Mouse (Mus musculus): ENCODE measurements around the gene Ctsf. TPM values are rescaled to one million over a fixed set of nuclear protein-coding genes. Genes with fewer than 3 reads are reported as not detected.

Ctsf gene
- polyA plus RNA-seq, 1 experiment from 2014 or later, result 24.9 TPM

- whole genome bisulfite sequencing, result 83% methylated on average over 10 of the region's 10 CpGs
- no peak overlapping the region for H3K4me2 ChIP-seq
- H3K4me1 ChIP-seq, result no peaks in the 10 kb centered on the region
- H3K36me3 ChIP-seq, result no peaks in the 10 kb centered on the region
- no peaks in the 10 kb centered on the region for H3K9me3 ChIP-seq
- no peak overlapping the region for H3K4me3 ChIP-seq (replicated peaks)
- no peak for ATAC-seq (ENCODE audit: insufficient read depth, low FRiP score, low read depth)
- no peaks in the 10 kb centered on the region for H3K27me3 ChIP-seq (replicated peaks)
- H3K27ac ChIP-seq, result no peak overlapping the region
- H3K9ac ChIP-seq, result no peak overlapping the region
Observed at GRCm38 (mm10) chr19:4889791-4890190, 34.9 kb downstream of the Ctsf start.

GRCm38 (mm10) chr19:4891798-4892197 lies 36.9 kb downstream of the Ctsf start:
- 69% methylated on average over 3 of the region's 3 CpGs for WGBS
- Histone ChIP-seq H3K4me2 (no peak overlapping the region), H3K27me3 (replicated peaks) (no peaks in the 10 kb centered on the region), H3K27ac (no peak overlapping the region), H3K36me3 (no peaks in the 10 kb centered on the region), H3K4me1 (no peaks in the 10 kb centered on the region), H3K9me3 (no peaks in the 10 kb centered on the region), H3K4me3 (replicated peaks) (no peak overlapping the region), H3K9ac (no peak overlapping the region)
- peak; percentile 66 for ATAC-seq (ENCODE audit: insufficient read depth, low FRiP score, low read depth)

GRCm38 (mm10) chr19:4896780-4897520 lies 42.0 kb downstream of the Ctsf start:
- 58% methylated on average over 21 of the region's 21 CpGs for WGBS
- Histone ChIP-seq H3K9me3 (no peaks in the 10 kb centered on the region), H3K4me2 (no peak overlapping the region), H3K36me3 (no peaks in the 10 kb centered on the region), H3K9ac (no peak overlapping the region), H3K4me3 (replicated peaks) (no peak overlapping the region), H3K27ac (no peak overlapping the region), H3K27me3 (replicated peaks) (no peaks in the 10 kb centered on the region), H3K4me1 (no peaks in the 10 kb centered on the region)
- no peak for ATAC-seq (ENCODE audit: insufficient read depth, low FRiP score, low read depth)

GRCm38 (mm10) chr19:4898972-4899371 lies 44.0 kb downstream of the Ctsf start:
- WGBS, result 62% methylated on average over 9 of the region's 9 CpGs
- no peak overlapping the region for H3K4me3 ChIP-seq (replicated peaks)
- H3K9me3 ChIP-seq, result no peaks in the 10 kb centered on the region
- no peak for ATAC-seq (ENCODE audit: insufficient read depth, low FRiP score, low read depth)
- H3K36me3 ChIP-seq, result no peaks in the 10 kb centered on the region
- H3K4me2 ChIP-seq, result no peak overlapping the region
- no peaks in the 10 kb centered on the region for H3K4me1 ChIP-seq
- H3K9ac ChIP-seq, result no peak overlapping the region
- no peak overlapping the region for H3K27ac ChIP-seq
- no peaks in the 10 kb centered on the region for H3K27me3 ChIP-seq (replicated peaks)

GRCm38 (mm10) chr19:4899888-4900287 lies 45.0 kb downstream of the Ctsf start:
- WGBS, result 72% methylated on average over 3 of the region's 3 CpGs
- Histone ChIP-seq H3K4me3 (replicated peaks) (no peak overlapping the region), H3K9ac (no peak overlapping the region), H3K9me3 (no peaks in the 10 kb centered on the region), H3K4me2 (no peak overlapping the region), H3K27ac (no peak overlapping the region), H3K36me3 (no peaks in the 10 kb centered on the region), H3K27me3 (replicated peaks) (no peaks in the 10 kb centered on the region), H3K4me1 (no peaks in the 10 kb centered on the region)
- ATAC-seq (ENCODE audit: insufficient read depth, low FRiP score, low read depth), result no peak

GRCm38 (mm10) chr19:4905979-4906794 lies 51.3 kb downstream of the Ctsf start, which contains the start of gene Bbs1:
Gene Bbs1, minus strand, starts transcription at chr19:4906628.
- peaks cover 31% of the 10 kb centered on the region for H3K36me3 ChIP-seq
- WGBS, result 9% methylated on average over 31 of the region's 31 CpGs
- no peaks in the 10 kb centered on the region for H3K27me3 ChIP-seq (replicated peaks)
- peak within 1 kb of the TSS; percentile 68 for H3K4me3 ChIP-seq (replicated peaks)
- no peaks in the 10 kb centered on the region for H3K9me3 ChIP-seq
- peak; percentile 56; the same call in 1 of the 2 replicates for ATAC-seq (ENCODE audit: insufficient read depth, low FRiP score, low read depth)
- H3K9ac ChIP-seq, result peak within 1 kb of the TSS; percentile 61; the same call in 1 of the 2 replicates
- H3K4me1 ChIP-seq, result 0 out of 2 replicates have a peak, but pooled peaks cover 3% of the 10 kb centered on the region
- H3K4me2 ChIP-seq, result peak within 1 kb of the TSS; percentile 65
- H3K27ac ChIP-seq, result no peak within 1 kb of the TSS

GRCm38 (mm10) chr19:4908107-4908506 lies 53.2 kb downstream of the Ctsf start:
- Histone ChIP-seq H3K27ac (no peak overlapping the region), H3K4me1 (0 out of 2 replicates have a peak, but pooled peaks cover 3% of the 10 kb centered on the region), H3K9ac (no peak overlapping the region), H3K27me3 (replicated peaks) (no peaks in the 10 kb centered on the region), H3K4me3 (replicated peaks) (no peak overlapping the region), H3K4me2 (no peak overlapping the region), H3K9me3 (no peaks in the 10 kb centered on the region), H3K36me3 (peaks cover 34% of the 10 kb centered on the region)
- WGBS, result 86% methylated on average over 4 of the region's 4 CpGs
- ATAC-seq (ENCODE audit: insufficient read depth, low FRiP score, low read depth), result no peak

GRCm38 (mm10) chr19:4909376-4909775 lies 54.4 kb downstream of the Ctsf start:
- Histone ChIP-seq H3K27ac (no peak overlapping the region), H3K4me2 (no peak overlapping the region), H3K36me3 (peaks cover 46% of the 10 kb centered on the region), H3K9ac (no peak overlapping the region), H3K4me1 (0 out of 2 replicates have a peak, but pooled peaks cover 3% of the 10 kb centered on the region), H3K4me3 (replicated peaks) (no peak overlapping the region), H3K27me3 (replicated peaks) (no peaks in the 10 kb centered on the region), H3K9me3 (no peaks in the 10 kb centered on the region)
- no peak for ATAC-seq (ENCODE audit: insufficient read depth, low FRiP score, low read depth)
- WGBS, result 91% methylated on average over 7 of the region's 7 CpGs

Other genes starting within 250 kb of the Ctsf start
- gene Lrfn4, start 239.5 kb upstream of the Ctsf start, polyA plus RNA-seq (2015; fragmentation: Nextera tagmentation; extraction: Ambion mirVana), result 5.7 and 6.1 TPM in 2 replicates
- gene Rce1, start 229.5 kb upstream of the Ctsf start, polyA plus RNA-seq (2015; fragmentation: Nextera tagmentation; extraction: Ambion mirVana), result 66.1 and 66.8 TPM in 2 replicates
- gene Gm960, start 156.5 kb upstream of the Ctsf start, polyA plus RNA-seq (2015; fragmentation: Nextera tagmentation; extraction: Ambion mirVana), result 2.3 and 3.6 TPM in 2 replicates
- gene Sptbn2, start 144.0 kb upstream of the Ctsf start, polyA plus RNA-seq (2015; fragmentation: Nextera tagmentation; extraction: Ambion mirVana), result 2.8 and 2.9 TPM in 2 replicates
- 57.7 and 59.7 TPM in 2 replicates for gene Rbm4b, start 98.6 kb upstream of the Ctsf start, polyA plus RNA-seq (2015; fragmentation: Nextera tagmentation; extraction: Ambion mirVana)
- gene Rbm4, start 61.2 kb upstream of the Ctsf start, polyA plus RNA-seq (2015; fragmentation: Nextera tagmentation; extraction: Ambion mirVana), result 50.1 and 52.2 TPM in 2 replicates
- gene Gm21992, start 43.5 kb upstream of the Ctsf start, polyA plus RNA-seq (2015; fragmentation: Nextera tagmentation; extraction: Ambion mirVana), result 29.9 and 38.0 TPM in 2 replicates
- 70.3 and 75.2 TPM in 2 replicates for gene Rbm14, start 43.5 kb upstream of the Ctsf start, polyA plus RNA-seq (2015; fragmentation: Nextera tagmentation; extraction: Ambion mirVana)
- 51.1 and 54.1 TPM in 2 replicates for gene Ccs, start 15.8 kb upstream of the Ctsf start, polyA plus RNA-seq (2015; fragmentation: Nextera tagmentation; extraction: Ambion mirVana)
- 0.12 TPM in 1 of 2 replicates, not detected in the other for gene Ccdc87, start 15.8 kb upstream of the Ctsf start, polyA plus RNA-seq (2015; fragmentation: Nextera tagmentation; extraction: Ambion mirVana)
- gene Actn3, start 22.8 kb downstream of the Ctsf start, polyA plus RNA-seq (2015; fragmentation: Nextera tagmentation; extraction: Ambion mirVana), result 2.3 and 2.5 TPM in 2 replicates
- gene Zdhhc24, start 23.5 kb downstream of the Ctsf start, polyA plus RNA-seq (2015; fragmentation: Nextera tagmentation; extraction: Ambion mirVana), result 11.4 and 11.6 TPM in 2 replicates
- gene Bbs1, start 51.5 kb downstream of the Ctsf start, polyA plus RNA-seq (2015; fragmentation: Nextera tagmentation; extraction: Ambion mirVana), result 2.7 and 3.0 TPM in 2 replicates
- gene Dpp3, start 73.2 kb downstream of the Ctsf start, polyA plus RNA-seq (2015; fragmentation: Nextera tagmentation; extraction: Ambion mirVana), result 107 and 122 TPM in 2 replicates
- gene Peli3, start 88.0 kb downstream of the Ctsf start, polyA plus RNA-seq (2015; fragmentation: Nextera tagmentation; extraction: Ambion mirVana), result 1.7 and 1.9 TPM in 2 replicates
- gene Mrpl11, start 107.0 kb downstream of the Ctsf start, polyA plus RNA-seq (2015; fragmentation: Nextera tagmentation; extraction: Ambion mirVana), result 95.8 and 100 TPM in 2 replicates
- gene Npas4, start 135.2 kb downstream of the Ctsf start, polyA plus RNA-seq (2015; fragmentation: Nextera tagmentation; extraction: Ambion mirVana), result 0.22 and 0.24 TPM in 2 replicates
- gene Slc29a2, start 168.7 kb downstream of the Ctsf start, polyA plus RNA-seq (2015; fragmentation: Nextera tagmentation; extraction: Ambion mirVana), result 3.6 and 3.7 TPM in 2 replicates
- gene B4gat1, start 183.7 kb downstream of the Ctsf start, polyA plus RNA-seq (2015; fragmentation: Nextera tagmentation; extraction: Ambion mirVana), result 38.7 and 42.1 TPM in 2 replicates
- gene AC124502.3, start 183.8 kb downstream of the Ctsf start, polyA plus RNA-seq (2015; fragmentation: Nextera tagmentation; extraction: Ambion mirVana), result 2.2 and 2.3 TPM in 2 replicates
- 39.5 and 39.9 TPM in 2 replicates for gene Brms1, start 186.2 kb downstream of the Ctsf start, polyA plus RNA-seq (2015; fragmentation: Nextera tagmentation; extraction: Ambion mirVana)
- 2.3 and 3.6 TPM in 2 replicates for gene Rin1, start 195.4 kb downstream of the Ctsf start, polyA plus RNA-seq (2015; fragmentation: Nextera tagmentation; extraction: Ambion mirVana)
- 58.4 and 68.3 TPM in 2 replicates for gene Cd248, start 212.9 kb downstream of the Ctsf start, polyA plus RNA-seq (2015; fragmentation: Nextera tagmentation; extraction: Ambion mirVana)
- 5.9 and 6.4 TPM in 2 replicates for gene Tmem151a, start 230.4 kb downstream of the Ctsf start, polyA plus RNA-seq (2015; fragmentation: Nextera tagmentation; extraction: Ambion mirVana)
- gene Yif1a, start 233.4 kb downstream of the Ctsf start, polyA plus RNA-seq (2015; fragmentation: Nextera tagmentation; extraction: Ambion mirVana), result 101 TPM in 2 replicates
- 15.1 and 16.6 TPM in 2 replicates for gene Cnih2, start 243.4 kb downstream of the Ctsf start, polyA plus RNA-seq (2015; fragmentation: Nextera tagmentation; extraction: Ambion mirVana)